Mouse (Mus musculus) right cerebral cortex, adult 2 months (tissue): ENCODE measurements around the gene Syce3.

ENCODE experiments used
- DNase-seq, 2 experiments: peaks; one replicate each; pipeline ENCODE4 v3.0.0; 2021 to 2022; ENCODE audit warnings: low spot score in 2 of 2

Syce3 gene

DNA sequence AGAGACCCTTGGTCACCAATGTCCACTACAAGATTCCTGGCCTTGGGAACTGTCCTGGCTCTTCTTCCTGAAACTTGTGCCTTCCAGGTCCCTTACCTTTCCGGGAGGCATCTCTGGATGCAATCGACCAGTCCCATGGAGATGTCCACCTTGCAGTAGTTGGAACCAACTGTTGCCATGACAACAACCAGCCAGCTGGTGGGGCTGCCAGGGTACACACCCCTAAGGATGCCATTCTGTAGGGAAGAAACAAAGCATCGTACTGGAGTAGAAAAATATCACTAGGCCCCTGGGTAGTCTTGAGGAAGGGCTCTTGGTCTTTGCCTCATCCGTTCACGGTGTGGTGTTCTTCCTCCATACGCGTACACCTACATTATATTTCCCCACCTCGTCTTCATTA lies 14.3 kb upstream of the Syce3 start:
- DNase-seq, result no peak

DNA sequence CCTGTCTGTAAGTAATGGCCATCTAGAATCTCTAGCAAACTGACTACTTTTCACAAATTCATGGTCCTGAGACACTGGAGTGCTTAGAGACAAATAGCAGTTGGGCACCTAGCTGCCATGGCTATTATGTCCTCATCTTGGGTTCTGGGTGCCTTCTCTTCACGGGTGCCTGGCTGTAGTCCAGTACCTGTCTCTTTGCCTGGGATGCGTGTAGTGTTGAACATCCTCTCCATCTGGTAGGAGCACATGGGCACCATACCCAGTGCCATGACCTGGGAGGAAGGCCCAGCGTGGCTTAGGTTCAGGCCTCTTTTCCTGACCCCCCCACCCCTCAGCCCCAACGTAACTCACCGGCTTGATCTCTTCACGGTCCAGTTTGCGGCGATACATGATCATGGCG lies 11.6 kb upstream of the Syce3 start:
- no peak for DNase-seq

DNA sequence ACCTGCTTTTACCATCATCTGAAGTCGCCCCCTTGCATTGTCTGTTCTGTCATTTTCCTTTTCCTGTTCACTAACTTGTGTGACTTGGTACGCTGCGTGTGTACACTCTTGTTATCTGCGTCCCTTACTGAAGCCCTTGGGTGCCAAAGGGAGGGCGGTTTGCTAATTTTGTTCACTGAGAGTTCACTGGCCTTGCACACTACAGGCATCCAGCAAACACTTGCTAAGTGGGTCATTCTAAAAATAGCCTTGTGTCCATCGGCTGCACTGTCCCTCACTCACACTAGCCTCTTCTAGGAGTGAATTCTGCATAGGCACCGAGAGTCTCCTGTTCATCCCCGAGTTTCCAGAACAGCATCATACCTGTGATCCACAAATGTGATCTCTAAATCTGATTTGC lies 5.0 kb upstream of the Syce3 start:
- DNase-seq, result no peak

- DNase-seq, result no peak
Observed at GRCm38 (mm10) chr15:89406691-89407090, 3.6 kb downstream of the Syce3 start.

- DNase-seq, result no peak
Observed at GRCm38 (mm10) chr15:89404831-89405623, 5.3 kb downstream of the Syce3 start.

DNA sequence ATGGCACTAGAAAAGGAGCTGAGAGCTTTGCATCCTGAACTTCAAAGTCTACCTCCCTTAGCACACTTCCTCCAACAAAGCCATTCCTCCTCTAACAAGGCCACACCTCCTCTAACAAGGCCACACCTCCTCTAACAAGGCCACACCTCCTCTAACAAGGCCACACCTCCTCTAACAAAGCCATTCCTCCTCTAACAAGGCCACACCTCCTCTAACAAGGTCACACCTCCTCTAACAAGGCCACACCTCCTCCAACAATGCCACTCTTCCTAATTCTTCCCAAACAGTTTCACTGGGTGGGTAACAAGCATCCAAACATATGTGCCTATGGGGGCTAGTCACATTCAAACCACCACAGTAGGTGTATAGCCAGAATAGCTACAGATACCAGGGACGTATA lies 7.8 kb downstream of the Syce3 start:
- no peak for DNase-seq

DNA sequence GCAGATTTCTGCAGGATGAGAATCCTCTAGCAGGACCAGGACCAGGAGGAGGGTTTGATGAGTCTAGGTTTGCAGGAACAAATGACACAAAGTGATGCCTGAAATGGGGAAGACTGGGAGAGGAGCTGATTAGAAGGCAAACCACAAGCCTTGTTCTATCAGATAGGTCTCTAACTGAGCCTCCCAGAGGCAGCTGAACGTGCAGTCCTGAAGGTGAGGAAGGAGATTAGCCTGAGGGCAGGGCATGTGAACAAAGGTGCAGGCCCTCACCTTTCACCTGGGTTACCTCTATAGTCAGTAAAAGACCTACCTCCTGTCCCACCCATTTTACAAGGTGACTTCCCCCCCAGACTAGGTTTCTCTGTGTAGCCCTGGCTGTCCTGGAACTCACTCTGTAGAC lies 10.6 kb downstream of the Syce3 start:
- DNase-seq, result no peak

- no peak for DNase-seq
Observed at GRCm38 (mm10) chr15:89398146-89398545, 12.2 kb downstream of the Syce3 start.

DNA sequence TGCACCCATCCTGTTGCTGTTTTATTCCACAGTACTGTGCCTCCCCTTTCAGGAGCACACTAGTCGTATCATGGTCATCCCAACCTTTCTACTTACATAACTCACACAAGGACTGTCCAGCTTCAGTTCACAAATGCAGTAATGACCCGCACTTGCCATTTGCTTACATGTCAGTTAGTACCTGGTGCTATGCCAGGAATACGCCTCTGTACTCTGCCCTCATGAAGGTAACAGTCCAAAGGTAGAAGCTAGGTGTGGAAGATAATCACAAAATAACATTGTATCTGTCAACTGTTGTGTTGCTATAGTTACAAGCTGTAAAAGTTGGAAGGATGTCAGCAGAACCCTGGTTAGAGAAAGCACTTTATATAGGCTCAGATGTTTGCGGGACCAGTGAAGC lies 13.4 kb downstream of the Syce3 start:
- no peak for DNase-seq

DNA sequence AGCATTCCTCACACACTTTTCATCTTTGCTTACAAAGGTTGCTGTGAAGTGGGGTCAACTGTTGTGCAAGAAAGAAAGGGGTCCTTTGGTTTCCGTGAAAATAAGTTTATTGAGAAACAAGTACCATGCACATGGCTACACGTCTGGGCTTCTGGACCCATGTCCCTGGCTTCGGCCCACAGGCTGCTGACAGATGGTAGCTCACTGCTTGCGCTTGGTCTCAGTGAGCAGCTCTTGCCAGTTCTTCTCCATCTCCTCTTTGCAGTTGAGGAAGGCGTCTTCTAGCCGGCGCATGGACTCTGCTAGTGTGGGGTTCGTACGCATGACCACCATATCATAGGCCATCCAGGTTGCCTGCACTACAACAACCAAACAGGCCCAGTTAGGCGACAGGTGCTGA lies 20.2 kb downstream of the Syce3 start:
- DNase-seq, result no peak

- DNase-seq, result no peak
Observed at GRCm38 (mm10) chr15:89387127-89387526, 23.2 kb downstream of the Syce3 start.

DNA sequence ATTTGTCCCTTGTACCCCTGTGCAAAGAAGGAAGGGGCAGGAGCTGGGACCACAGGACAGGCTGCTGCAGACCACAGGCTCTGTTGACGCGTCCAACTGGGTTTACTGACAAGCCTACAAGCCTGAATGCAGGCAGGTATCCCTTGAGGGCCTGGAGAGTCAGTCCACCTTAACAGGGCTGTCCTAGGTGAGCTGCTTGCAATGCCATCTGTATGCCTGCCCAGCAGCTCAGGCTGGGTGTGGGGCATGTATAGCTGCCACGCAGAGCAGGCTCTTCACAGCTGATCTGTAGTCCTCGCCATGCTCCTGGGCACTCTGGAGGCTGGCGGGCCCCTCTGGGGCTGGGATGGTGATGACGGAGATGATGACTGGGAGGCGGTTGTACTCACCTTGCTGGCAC lies 25.7 kb downstream of the Syce3 start, which contains the start of gene Klhdc7b:
TSS of gene Klhdc7b (plus strand) at position 301 of the 400 bp plus-strand sequence.
- DNase-seq, result no peak

- no peak for DNase-seq
Observed at GRCm38 (mm10) chr15:89379429-89379828, 30.9 kb downstream of the Syce3 start.

- no peak for DNase-seq
Observed at GRCm38 (mm10) chr15:89378831-89379401, 31.4 kb downstream of the Syce3 start, which contains the start of gene Odf3b. Odf3b (minus strand) TSS chr15:89379282.

- DNase-seq, result no peak
Observed at GRCm38 (mm10) chr15:89377938-89378828, 32.1 kb downstream of the Syce3 start.

DNA sequence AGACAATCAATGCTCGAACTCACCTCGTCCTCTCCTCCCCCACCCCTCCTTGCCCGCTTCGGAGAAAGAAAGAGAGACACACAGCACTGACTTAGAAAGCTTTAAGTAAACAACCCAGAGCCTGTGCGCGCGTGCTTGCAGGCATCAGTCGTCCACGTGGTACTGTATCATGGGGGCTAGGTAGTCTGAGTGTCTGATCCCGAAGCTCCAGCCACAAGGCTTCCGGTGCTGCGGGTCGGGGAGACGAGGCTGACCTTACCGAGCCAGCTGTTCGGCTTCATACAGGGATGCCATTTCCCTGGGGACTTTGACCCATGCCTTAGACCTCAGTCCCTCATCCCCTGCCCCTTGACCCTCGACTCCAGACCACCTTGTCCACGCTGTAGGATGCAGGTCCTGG lies 32.9 kb downstream of the Syce3 start:
- no peak for DNase-seq

DNA sequence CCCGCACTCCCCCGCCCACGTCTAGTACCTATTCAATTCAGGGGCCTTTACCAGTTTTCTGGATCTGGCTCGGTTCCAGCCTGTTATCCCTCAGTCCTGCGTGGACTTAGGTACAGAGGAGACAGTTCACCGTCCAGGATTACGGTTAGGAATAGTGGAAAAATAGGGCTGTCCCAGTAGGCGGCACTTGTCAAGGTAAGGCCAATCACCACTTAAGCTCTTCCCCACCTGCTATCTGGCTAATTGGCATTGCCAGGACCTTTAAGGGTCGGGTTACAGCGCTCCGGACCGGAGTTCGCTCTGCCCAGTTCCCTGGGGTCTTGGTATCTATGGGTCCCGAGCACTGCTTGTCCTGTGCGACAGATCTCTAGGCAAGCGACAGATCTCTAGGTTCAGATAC lies 33.3 kb downstream of the Syce3 start, which contains the start of gene Tymp:
TSS of gene Tymp (minus strand) at position 83 of the 400 bp plus-strand sequence.
- DNase-seq, result no peak

DNA sequence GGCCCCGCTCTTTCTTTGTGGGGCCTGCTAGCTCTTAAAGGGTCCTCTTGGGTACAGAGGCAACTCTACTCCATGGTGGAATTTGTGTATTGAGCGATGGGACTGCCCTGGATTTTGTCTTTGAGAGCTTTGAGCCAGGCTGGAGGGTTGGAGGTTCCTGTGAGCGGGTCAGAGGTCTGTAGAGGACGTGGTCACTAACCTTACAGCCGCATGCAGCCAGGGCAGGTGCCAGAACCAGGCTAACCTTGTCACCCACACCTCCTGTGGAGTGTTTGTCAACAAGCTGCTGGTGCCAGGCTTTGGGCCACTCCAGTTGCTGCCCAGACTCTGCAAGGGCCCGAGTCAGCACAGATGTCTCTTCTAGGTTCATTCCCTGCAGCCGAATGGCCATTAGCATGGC lies 34.3 kb downstream of the Syce3 start:
- no peak for DNase-seq

- no peak for DNase-seq
Observed at GRCm38 (mm10) chr15:89374801-89375534, 35.3 kb downstream of the Syce3 start.

DNA sequence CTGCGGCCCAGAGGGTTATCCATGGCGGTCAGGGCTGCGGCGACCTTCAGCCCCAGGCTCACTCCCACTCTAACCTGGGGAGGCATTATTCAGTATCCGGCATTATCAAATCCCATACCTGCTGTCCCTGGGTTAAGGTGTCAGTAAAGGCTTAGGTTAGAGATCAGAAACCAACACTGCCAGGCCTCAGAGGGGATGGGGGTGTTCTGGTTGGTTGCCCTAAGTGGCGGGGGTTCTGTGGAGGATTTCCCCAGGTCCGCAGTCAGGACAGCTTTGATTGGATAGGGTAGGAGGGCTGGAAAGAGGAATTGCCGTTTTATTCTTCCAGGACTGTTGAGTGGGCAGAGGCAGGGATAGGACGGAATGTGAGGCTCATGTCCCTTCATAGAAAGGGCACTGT lies 36.0 kb downstream of the Syce3 start:
- DNase-seq, result no peak

DNA sequence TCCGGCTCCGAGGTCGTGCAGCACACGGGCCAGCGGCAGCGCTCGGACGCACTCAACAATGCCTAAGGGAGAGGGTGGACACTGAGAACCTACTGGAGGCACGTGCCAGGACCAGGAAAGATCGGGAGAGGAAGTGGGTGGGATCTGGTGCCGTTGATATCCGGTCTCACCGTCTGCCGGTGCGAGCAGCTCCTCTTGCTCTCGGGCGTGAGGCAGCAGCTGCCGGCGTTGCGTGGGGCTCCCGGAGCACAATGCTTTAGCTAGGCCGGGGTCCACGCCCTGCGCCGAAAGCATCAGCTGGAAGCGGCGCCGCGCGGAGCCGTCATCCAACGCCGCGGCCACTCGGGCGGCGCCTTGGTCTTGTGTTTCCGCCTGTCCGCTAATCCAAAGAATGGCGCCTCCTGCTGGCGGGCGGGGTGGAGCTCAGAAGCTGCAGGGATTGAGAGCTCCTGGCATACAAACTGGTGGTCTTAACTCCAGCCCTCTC lies 36.5 kb downstream of the Syce3 start, which contains the start of gene Sco2:
TSS of gene Sco2 (minus strand) at position 85 of the 487 bp plus-strand sequence.
- peak; percentile 95 for DNase-seq
